Mouse (Mus musculus) embryonic facial prominence, embryonic 11.5 days (tissue): ENCODE measurements around the gene Helb. TPM values are rescaled to one million over a fixed set of nuclear protein-coding genes. Genes with fewer than 3 reads are reported as not detected.

Experiments
- ATAC-seq: fragments of 200-750 bp; cut with Nextera tagmentation; replicated peaks from 2 replicates; pipeline ENCODE4 v1.8.0; 2017; ENCODE audit warnings: low read depth; ENCODE audit not compliant: insufficient number of reproducible peaks, low FRiP score, low TSS enrichment
- DNase-seq: peaks from one replicate; pipeline ENCODE4 v3.0.0-alpha.2; 2015; ENCODE audit warnings: low spot score
- H3K27ac ChIP-seq: fragments of 300-500 bp; sonication (generic); replicated peaks from 2 replicates; pipeline ENCODE4 v1.5.1; 2014; ENCODE audit warnings: mild to moderate bottlenecking, low read depth, low read length, control low read depth
- H3K27me3 ChIP-seq: fragments of 300-500 bp; sonication (generic); 2 replicates; pipeline ENCODE4 v1.6.1; 2014; ENCODE audit warnings: mild to moderate bottlenecking, low read length, moderate library complexity, mixed read lengths; ENCODE audit not compliant: control insufficient read depth, insufficient read depth
- H3K36me3 ChIP-seq: fragments of 300-500 bp; sonication (generic); replicated peaks from 2 replicates; pipeline ENCODE4 v1.6.1; 2014; ENCODE audit warnings: low read depth, mild to moderate bottlenecking, low read length, moderate library complexity, mixed read lengths; ENCODE audit not compliant: control insufficient read depth, insufficient read depth
- H3K4me1 ChIP-seq: fragments of 300-500 bp; sonication (generic); 2 replicates; pipeline ENCODE4 v1.6.1; 2014; ENCODE audit warnings: low read length, mixed read lengths; ENCODE audit not compliant: control insufficient read depth, insufficient read depth
- H3K4me2 ChIP-seq: fragments of 300-500 bp; sonication (generic); 2 replicates; pipeline ENCODE4 v1.6.1; 2014; ENCODE audit warnings: low read depth, mild to moderate bottlenecking, control low read depth, low read length, moderate library complexity
- H3K4me3 ChIP-seq: fragments of 300-500 bp; sonication (generic); 2 replicates; pipeline ENCODE4 v1.5.1; 2014; ENCODE audit warnings: low read depth, low read length, control low read depth
- H3K9ac ChIP-seq: fragments of 300-500 bp; sonication (generic); replicated peaks from 2 replicates; pipeline ENCODE4 v1.6.1; 2014; ENCODE audit warnings: mild to moderate bottlenecking, control low read depth, low read length
- H3K9me3 ChIP-seq: fragments of 300-500 bp; sonication (generic); replicated peaks from 2 replicates; pipeline ENCODE4 v1.6.1; 2016; ENCODE audit warnings: mild to moderate bottlenecking, low read length, inconsistent platforms, mixed read lengths; ENCODE audit not compliant: control insufficient read depth
- WGBS: fragments of 180-500 bp; shearing (Covaris S2); extraction: QIAGEN DNeasy Blood & Tissue Kit; methylation state at CpG from one replicate; pipeline ENCODE4 v1.1.7; 2014; 5-methylcytosine and 5-hydroxymethylcytosine counted together
- polyA plus RNA-seq: library from polyadenylated mRNA; unstranded; fragments of >200 nt; fragmentation: Nextera tagmentation; extraction: Ambion mirVana; gene quantifications from 2 replicates; pipeline ENCODE4 v1.2.1, GENCODE M21; 2014

The Helb gene
- polyA plus RNA-seq, result 4.7 and 5.5 TPM in 2 replicates

GRCm38 (mm10) chr10:120112507-120113396 is at the start of gene Helb:
Gene Helb (minus strand): TSS chr10:120112987.
- peak within 1 kb of the TSS; percentile 52 for H3K9ac ChIP-seq
- no peaks in the 10 kb centered on the region for H3K27me3 ChIP-seq
- H3K9me3 ChIP-seq, result no peaks in the 10 kb centered on the region
- ATAC-seq (peak; percentile 97), DNase-seq (peak; percentile 98)
- under 1% methylated on average over 55 of the region's 55 CpGs for WGBS
- peak within 1 kb of the TSS; percentile 69 for H3K4me2 ChIP-seq
- H3K27ac ChIP-seq, result no peak within 1 kb of the TSS; the same call in 1 of the 2 replicates
- H3K36me3 ChIP-seq, result no peaks in the 10 kb centered on the region
- H3K4me3 ChIP-seq, result peak within 1 kb of the TSS; percentile 60
- no peaks in the 10 kb centered on the region for H3K4me1 ChIP-seq

GRCm38 (mm10) chr10:120160533-120160932 is 47.7 kb upstream of the Helb start:
- no peaks in the 10 kb centered on the region for H3K36me3 ChIP-seq
- H3K4me1 ChIP-seq, result no peaks in the 10 kb centered on the region
- 82% methylated on average over 9 of the region's 9 CpGs for WGBS
- H3K9me3 ChIP-seq, result no peaks in the 10 kb centered on the region
- no peak for ATAC-seq
- DNase-seq, result no peak
- no peak overlapping the region for H3K27ac ChIP-seq
- H3K4me3 ChIP-seq, result no peak overlapping the region
- no peak overlapping the region for H3K9ac ChIP-seq
- H3K4me2 ChIP-seq, result no peak overlapping the region
- no peaks in the 10 kb centered on the region for H3K27me3 ChIP-seq

GRCm38 (mm10) chr10:120153911-120154310 is 41.1 kb upstream of the Helb start:
- DNase-seq (no peak), ATAC-seq (no peak)
- no peaks in the 10 kb centered on the region for H3K9me3 ChIP-seq
- no peaks in the 10 kb centered on the region for H3K36me3 ChIP-seq
- H3K4me1 ChIP-seq, result no peaks in the 10 kb centered on the region
- H3K4me2 ChIP-seq, result no peak overlapping the region
- H3K27me3 ChIP-seq, result no peaks in the 10 kb centered on the region
- no peak overlapping the region for H3K27ac ChIP-seq
- H3K4me3 ChIP-seq, result no peak overlapping the region
- 83% methylated on average over 2 of the region's 2 CpGs for WGBS
- no peak overlapping the region for H3K9ac ChIP-seq

GRCm38 (mm10) chr10:120151672-120152071 is 38.9 kb upstream of the Helb start:
- 86% methylated on average over 7 of the region's 7 CpGs for whole genome bisulfite sequencing
- Histone ChIP-seq H3K4me1 (no peaks in the 10 kb centered on the region), H3K36me3 (no peaks in the 10 kb centered on the region)

GRCm38 (mm10) chr10:120140916-120141516 is 28.2 kb upstream of the Helb start:
- Histone ChIP-seq H3K9me3 (no peaks in the 10 kb centered on the region), H3K9ac (no peak overlapping the region), H3K27ac (no peak overlapping the region), H3K4me3 (no peak overlapping the region), H3K36me3 (no peaks in the 10 kb centered on the region), H3K27me3 (no peaks in the 10 kb centered on the region), H3K4me1 (no peaks in the 10 kb centered on the region), H3K4me2 (no peak overlapping the region)
- ATAC-seq, result no peak
- no peak for DNase-seq
- 73% methylated on average over 10 of the region's 10 CpGs for WGBS

More at GRCm38 (mm10) chr10:120151672-120152071, 38.9 kb upstream of the Helb start:
- H3K9me3 ChIP-seq, result no peaks in the 10 kb centered on the region
- H3K4me3 ChIP-seq, result no peak overlapping the region
- H3K4me2 ChIP-seq, result no peak overlapping the region
- H3K9ac ChIP-seq, result no peak overlapping the region
- no peak overlapping the region for H3K27ac ChIP-seq
- no peak for DNase-seq
- no peak for ATAC-seq
- H3K27me3 ChIP-seq, result no peaks in the 10 kb centered on the region

- no peak for ATAC-seq
Measured at GRCm38 (mm10) chr10:120140193-120140592, 27.4 kb upstream of the Helb start.

GRCm38 (mm10) chr10:120136020-120136562 is 23.3 kb upstream of the Helb start:
- H3K4me2 ChIP-seq, result no peak overlapping the region

More at GRCm38 (mm10) chr10:120140193-120140592, 27.4 kb upstream of the Helb start:
- H3K4me2 ChIP-seq, result no peak overlapping the region
- H3K36me3 ChIP-seq, result no peaks in the 10 kb centered on the region
- H3K27ac ChIP-seq, result no peak overlapping the region
- H3K4me3 ChIP-seq, result no peak overlapping the region
- H3K9me3 ChIP-seq, result no peaks in the 10 kb centered on the region
- no peak overlapping the region for H3K9ac ChIP-seq
- H3K4me1 ChIP-seq, result no peaks in the 10 kb centered on the region
- no peaks in the 10 kb centered on the region for H3K27me3 ChIP-seq
- 63% methylated on average over 4 of the region's 4 CpGs for WGBS
- DNase-seq, result no peak

GRCm38 (mm10) chr10:120133697-120134096 is 20.9 kb upstream of the Helb start:
- H3K36me3 ChIP-seq, result no peaks in the 10 kb centered on the region
- no peak overlapping the region for H3K27ac ChIP-seq
- H3K4me1 ChIP-seq, result no peaks in the 10 kb centered on the region
- no peaks in the 10 kb centered on the region for H3K9me3 ChIP-seq
- no peaks in the 10 kb centered on the region for H3K27me3 ChIP-seq
- H3K4me2 ChIP-seq, result no peak overlapping the region
- 62% methylated on average over 11 of the region's 11 CpGs for WGBS
- no peak overlapping the region for H3K4me3 ChIP-seq
- no peak overlapping the region for H3K9ac ChIP-seq
- DNase-seq, result no peak
- ATAC-seq, result no peak

More at GRCm38 (mm10) chr10:120136020-120136562, 23.3 kb upstream of the Helb start:
- ATAC-seq (no peak), DNase-seq (no peak)
- Histone ChIP-seq H3K9ac (no peak overlapping the region), H3K4me1 (no peaks in the 10 kb centered on the region), H3K9me3 (no peaks in the 10 kb centered on the region), H3K36me3 (no peaks in the 10 kb centered on the region), H3K27ac (no peak overlapping the region), H3K27me3 (no peaks in the 10 kb centered on the region), H3K4me3 (no peak overlapping the region)
- 86% methylated on average over 12 of the region's 12 CpGs for WGBS
